Mouse (Mus musculus) brain, adult 10 weeks (tissue): ENCODE data around the gene Clcn3. TPM values are rescaled to one million over a fixed set of nuclear protein-coding genes. Genes with fewer than 3 reads are reported as not detected.

Experiments used
- polyA plus RNA-seq: library from polyadenylated mRNA; stranded (reverse); fragments of 350-450 nt; fragmentation: Illumina TruSeq; extraction: RNeasy Lipid Tissue Mini Kit (QIAGEN cat#74804); gene quantifications from one replicate; pipeline ENCODE4 v1.2.3, GENCODE M21; 2015; ENCODE audit warnings: low read depth, low replicate concordance

Clcn3 gene
- 92.6 TPM for polyA plus RNA-seq

GRCm38 (mm10) chr8:60982701-60983687 is at the start of gene Clcn3:
Gene Clcn3 (minus strand): TSS chr8:60983300.

GRCm38 (mm10) chr8:60992910-60993638 is 10.0 kb upstream of the Clcn3 start, which contains the start of gene Nek1:
Gene Nek1 (plus strand): TSS chr8:60993195.

GRCm38 (mm10) chr8:60889843-60890519 is 93.1 kb downstream of the Clcn3 start, which contains the start of gene Hpf1:
Gene Hpf1 (plus strand): TSS chr8:60890418.

Other genes with a start within 250 kb of the Clcn3 start
- gene Hpf1, start 92.9 kb downstream of the Clcn3 start, polyA plus RNA-seq, result 82.8 TPM
- gene Nek1, start 9.9 kb upstream of the Clcn3 start, polyA plus RNA-seq, result 27.9 TPM
- gene Sh3rf1, start 240.6 kb upstream of the Clcn3 start, polyA plus RNA-seq, result 13.5 TPM